Mouse (Mus musculus): ENCODE results near the gene Tango2. TPM values are rescaled to one million over a fixed set of nuclear protein-coding genes. Genes with fewer than 3 reads are reported as not detected.

The Tango2 gene
- polyA plus RNA-seq, 1 experiment from 2014 or later = 79.5 TPM

GRCm38 (mm10) chr16:18288166-18288565, 59.7 kb downstream of the Tango2 start:
- Histone ChIP-seq H3K27ac (replicated peaks) (peak overlapping the region; percentile 55), H3K9me3 (no peaks in the 10 kb centered on the region), H3K4me3 (peak overlapping the region; percentile 64), H3K4me1 (replicated peaks) (peaks cover 33% of the 10 kb centered on the region), H3K27me3 (no peaks in the 10 kb centered on the region), H3K9ac (peak overlapping the region; percentile 94), H3K36me3 (peaks cover 23% of the 10 kb centered on the region), H3K4me2 (peak overlapping the region; percentile 97)
- WGBS = 0% methylated on average over 4 of the region's 4 CpGs
- no peak for ATAC-seq (ENCODE audit: low read depth)

- Histone ChIP-seq H3K4me1 (replicated peaks) (no peaks in the 10 kb centered on the region), H3K4me2 (no peak overlapping the region), H3K9me3 (no peaks in the 10 kb centered on the region), H3K36me3 (peaks cover 98% of the 10 kb centered on the region), H3K4me3 (no peak overlapping the region), H3K27me3 (no peaks in the 10 kb centered on the region), H3K9ac (no peak overlapping the region), H3K27ac (replicated peaks) (no peak overlapping the region)
- no peak for ATAC-seq (ENCODE audit: low read depth)
- WGBS = 87% methylated on average over 2 of the region's 2 CpGs
These were observed 72.7 kb downstream of the Tango2 start for GRCm38 (mm10) chr16:18275166-18275565.

DNA sequence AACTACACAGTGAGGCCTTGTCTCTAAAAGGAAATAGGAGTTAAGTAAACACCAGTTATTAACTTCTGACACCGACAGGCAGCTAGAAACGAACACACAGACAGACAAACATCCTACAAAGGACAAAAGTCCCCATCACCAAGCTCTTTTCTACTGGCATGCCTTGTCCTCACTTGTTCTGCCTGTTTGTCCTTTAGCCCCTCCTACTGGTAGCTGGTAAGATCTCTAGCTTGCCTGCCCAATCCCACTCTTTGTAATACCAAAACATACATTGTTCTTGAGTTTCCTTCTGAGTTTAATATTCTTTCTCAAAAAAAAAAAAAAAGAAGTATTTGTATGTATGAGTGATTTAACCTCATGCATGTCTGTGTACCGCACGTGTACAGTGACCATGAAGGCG, 79.7 kb downstream of the Tango2 start:
- Histone ChIP-seq H3K27ac (replicated peaks) (no peak overlapping the region), H3K4me3 (no peak overlapping the region), H3K4me2 (no peak overlapping the region), H3K9me3 (no peaks in the 10 kb centered on the region), H3K27me3 (no peaks in the 10 kb centered on the region), H3K9ac (no peak overlapping the region), H3K4me1 (replicated peaks) (no peaks in the 10 kb centered on the region), H3K36me3 (peaks cover 93% of the 10 kb centered on the region)
- 86% methylated on average over 5 of the region's 5 CpGs for WGBS
- ATAC-seq (ENCODE audit: low read depth) = no peak

- Histone ChIP-seq H3K4me2 (no peak overlapping the region), H3K9ac (no peak overlapping the region), H3K36me3 (peaks cover 87% of the 10 kb centered on the region), H3K9me3 (no peaks in the 10 kb centered on the region), H3K27me3 (no peaks in the 10 kb centered on the region), H3K4me1 (replicated peaks) (no peaks in the 10 kb centered on the region), H3K27ac (replicated peaks) (no peak overlapping the region), H3K4me3 (no peak overlapping the region)
- WGBS = 88% methylated on average over 2 of the region's 2 CpGs
- ATAC-seq (ENCODE audit: low read depth) = no peak
These were observed 82.9 kb downstream of the Tango2 start for GRCm38 (mm10) chr16:18265024-18265423.

GRCm38 (mm10) chr16:18258221-18258620, 89.7 kb downstream of the Tango2 start, which contains the start of gene Gm49776:
Gene Gm49776 (minus strand): TSS chr16:18258321.
- ATAC-seq (ENCODE audit: low read depth) = no peak
- H3K9me3 ChIP-seq = no peaks in the 10 kb centered on the region
- no peak within 1 kb of the TSS for H3K27ac ChIP-seq (replicated peaks)
- no peaks in the 10 kb centered on the region for H3K4me1 ChIP-seq (replicated peaks)
- H3K9ac ChIP-seq = no peak within 1 kb of the TSS
- peaks cover 92% of the 10 kb centered on the region for H3K36me3 ChIP-seq
- H3K4me3 ChIP-seq = no peak within 1 kb of the TSS
- 94% methylated on average over 2 of the region's 2 CpGs for WGBS
- H3K27me3 ChIP-seq = no peaks in the 10 kb centered on the region
- H3K4me2 ChIP-seq = no peak within 1 kb of the TSS

DNA sequence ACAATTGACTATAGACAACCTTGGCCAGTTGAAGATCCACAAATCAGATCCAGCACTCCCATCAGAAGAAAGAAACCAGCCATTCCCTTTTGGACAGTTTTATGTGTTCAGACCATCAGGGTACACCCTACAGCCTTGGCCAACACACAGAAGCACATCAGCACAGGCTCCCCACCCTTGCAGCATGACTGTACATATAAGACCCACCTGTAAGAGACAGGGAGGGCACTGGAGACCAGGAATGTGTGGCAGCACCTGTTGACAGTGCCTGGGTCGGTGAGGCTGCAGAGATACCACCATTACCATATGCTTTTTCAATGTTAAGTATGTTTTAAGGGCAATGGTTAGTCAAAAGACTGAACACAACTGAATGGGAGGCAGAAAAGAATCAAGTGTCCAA, 94.0 kb downstream of the Tango2 start:
- no peak for ATAC-seq (ENCODE audit: low read depth)
- Histone ChIP-seq H3K4me2 (no peak overlapping the region), H3K9ac (no peak overlapping the region), H3K36me3 (peaks cover 81% of the 10 kb centered on the region), H3K27me3 (no peaks in the 10 kb centered on the region), H3K9me3 (no peaks in the 10 kb centered on the region), H3K4me3 (no peak overlapping the region), H3K4me1 (replicated peaks) (peaks cover 27% of the 10 kb centered on the region), H3K27ac (replicated peaks) (no peak overlapping the region)
- WGBS = 93% methylated on average over 1 of the region's 1 CpGs

DNA sequence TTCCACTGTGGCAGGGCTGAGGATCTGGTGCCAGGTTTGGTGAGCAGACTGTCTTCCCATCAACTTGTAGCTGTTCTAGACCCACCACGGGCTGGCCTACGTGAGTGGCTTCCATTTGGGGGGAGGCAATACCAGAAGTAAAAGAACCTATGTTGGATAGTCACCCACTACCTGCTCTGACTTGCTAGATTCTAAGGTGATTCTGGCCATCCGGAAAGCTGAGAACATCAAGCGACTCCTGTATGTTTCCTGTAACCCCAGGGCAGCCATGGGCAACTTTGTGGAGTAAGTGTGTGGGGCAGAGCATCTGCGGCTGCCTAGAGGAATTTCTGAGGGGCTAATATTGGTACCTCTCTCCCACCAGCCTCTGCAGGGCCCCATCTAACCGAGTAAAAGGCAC, 95.2 kb downstream of the Tango2 start:
- H3K27me3 ChIP-seq = no peaks in the 10 kb centered on the region
- no peak for ATAC-seq (ENCODE audit: low read depth)
- peaks cover 72% of the 10 kb centered on the region for H3K36me3 ChIP-seq
- H3K4me1 ChIP-seq (replicated peaks) = peaks cover 29% of the 10 kb centered on the region
- WGBS = 82% methylated on average over 6 of the region's 6 CpGs
- no peak overlapping the region for H3K9ac ChIP-seq
- H3K27ac ChIP-seq (replicated peaks) = no peak overlapping the region
- no peak overlapping the region for H3K4me2 ChIP-seq
- no peak overlapping the region for H3K4me3 ChIP-seq
- no peaks in the 10 kb centered on the region for H3K9me3 ChIP-seq

DNA sequence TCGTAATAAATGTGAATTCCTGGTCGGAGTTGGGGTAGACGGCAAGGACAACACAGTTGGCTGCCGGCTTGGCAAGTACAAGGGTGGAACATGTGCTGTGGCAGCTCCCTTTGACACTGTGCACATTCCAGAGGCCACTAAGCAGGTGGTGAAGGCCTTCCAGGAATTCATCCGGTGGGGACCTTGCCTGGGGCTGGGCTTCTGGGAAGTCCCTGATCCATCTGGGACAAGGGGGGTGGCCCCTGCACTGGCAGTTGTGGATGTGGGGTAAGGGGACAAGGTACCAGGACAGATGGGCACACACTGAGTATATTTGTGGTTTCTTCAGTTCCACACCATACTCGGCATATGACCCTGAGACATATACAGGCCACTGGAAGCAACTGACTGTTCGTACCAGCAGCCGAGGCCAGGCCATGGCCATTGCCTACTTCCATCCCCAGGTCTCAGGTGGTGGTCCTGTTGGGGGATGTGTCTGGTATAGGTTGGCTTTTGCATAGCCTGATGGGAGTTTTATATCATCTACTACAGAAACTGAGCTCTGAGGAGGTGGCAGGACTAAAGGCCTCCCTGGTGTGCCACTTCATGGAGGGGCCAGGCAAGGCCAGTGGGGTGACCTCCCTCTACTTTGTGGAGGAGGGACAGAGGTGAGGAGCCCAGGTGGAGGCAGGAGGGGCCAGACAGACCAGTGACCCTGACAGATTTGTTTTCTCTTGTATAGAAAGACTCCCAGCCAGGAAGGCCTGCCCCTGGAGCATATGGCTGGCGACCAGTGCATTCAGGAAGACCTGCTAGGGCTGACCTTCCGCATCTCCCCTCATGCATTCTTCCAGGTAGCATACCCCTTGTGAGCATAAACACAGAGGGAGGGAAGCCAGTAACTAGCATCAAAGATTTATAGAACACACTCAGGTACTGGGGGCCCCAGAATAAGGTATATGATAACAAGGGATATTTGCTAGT, 96.8 kb downstream of the Tango2 start:
- peaks cover 67% of the 10 kb centered on the region for H3K36me3 ChIP-seq
- peak overlapping the region; percentile 91 for H3K4me2 ChIP-seq
- peaks cover 45% of the 10 kb centered on the region for H3K4me1 ChIP-seq (replicated peaks)
- ATAC-seq (ENCODE audit: low read depth) = no peak
- H3K9ac ChIP-seq = peak overlapping the region; percentile 92
- H3K4me3 ChIP-seq = peak overlapping the region; percentile 89
- H3K9me3 ChIP-seq = no peaks in the 10 kb centered on the region
- no peaks in the 10 kb centered on the region for H3K27me3 ChIP-seq
- no peak overlapping the region; the same call in 1 of the 2 replicates for H3K27ac ChIP-seq (replicated peaks)
- 71% methylated on average over 10 of the region's 10 CpGs for WGBS

MicroRNAs within 50 kb of the gene (microRNA counts, 519-probe panel; counts per million panel counts)
- microRNA mmu-miR-1306 (not detected), microRNA mmu-miR-185 (3,531 counts per million, percentile 48 among the panel's probes with 10 or more counts)

Small RNAs within 50 kb of the gene (microRNA-seq; reads per million reads assigned to microRNA genes)
- gene Gm24572 (0.74 reads per million), gene Gm26219 (not detected), gene Mir1306 (119 reads per million, percentile 58 among the genes with 10 or more reads in this experiment), gene Mir185 (301 reads per million, percentile 69 among the genes with 10 or more reads in this experiment)

Other genes with a start within 250 kb of the Tango2 start
- gene Rtn4r, start 220.5 kb downstream of the Tango2 start, polyA plus RNA-seq (2015; fragmentation: Nextera tagmentation; extraction: Ambion mirVana) = 19.6 and 23.9 TPM in 2 replicates
- gene Ccdc188, start 130.2 kb downstream of the Tango2 start, polyA plus RNA-seq (2015; fragmentation: Nextera tagmentation; extraction: Ambion mirVana) = not detected in 2 replicates
- 15.3 and 17.0 TPM in 2 replicates for gene Zdhhc8, start 113.0 kb downstream of the Tango2 start, polyA plus RNA-seq (2015; fragmentation: Nextera tagmentation; extraction: Ambion mirVana)
- 89.1 and 92.0 TPM in 2 replicates for gene Trmt2a, start 99.4 kb downstream of the Tango2 start, polyA plus RNA-seq (2015; fragmentation: Nextera tagmentation; extraction: Ambion mirVana)
- 432 and 457 TPM in 2 replicates for gene Ranbp1, start 99.4 kb downstream of the Tango2 start, polyA plus RNA-seq (2015; fragmentation: Nextera tagmentation; extraction: Ambion mirVana)
- gene Gm49776, start 89.8 kb downstream of the Tango2 start, polyA plus RNA-seq (2015; fragmentation: Nextera tagmentation; extraction: Ambion mirVana) = 1.2 and 4.8 TPM in 2 replicates
- gene Dgcr8, start 58.9 kb downstream of the Tango2 start, polyA plus RNA-seq (2015; fragmentation: Nextera tagmentation; extraction: Ambion mirVana) = 31.2 and 34.0 TPM in 2 replicates
- 85.2 and 93.6 TPM in 2 replicates for gene Arvcf, start 79 bp upstream of the Tango2 start, polyA plus RNA-seq (2015; fragmentation: Nextera tagmentation; extraction: Ambion mirVana)
- 20.3 and 22.8 TPM in 2 replicates for gene Txnrd2, start 78.3 kb upstream of the Tango2 start, polyA plus RNA-seq (2015; fragmentation: Nextera tagmentation; extraction: Ambion mirVana)
- 86.4 and 93.2 TPM in 2 replicates for gene Comt, start 78.7 kb upstream of the Tango2 start, polyA plus RNA-seq (2015; fragmentation: Nextera tagmentation; extraction: Ambion mirVana)
- gene Gnb1l, start 150.6 kb upstream of the Tango2 start, polyA plus RNA-seq (2015; fragmentation: Nextera tagmentation; extraction: Ambion mirVana) = 13.6 and 13.9 TPM in 2 replicates
- gene Rtl10, start 150.8 kb upstream of the Tango2 start, polyA plus RNA-seq (2015; fragmentation: Nextera tagmentation; extraction: Ambion mirVana) = 3.3 and 4.5 TPM in 2 replicates
- 1.5 and 2.2 TPM in 2 replicates for gene Tbx1, start 242.6 kb upstream of the Tango2 start, polyA plus RNA-seq (2015; fragmentation: Nextera tagmentation; extraction: Ambion mirVana)